Mouse (Mus musculus): Measurements from ENCODE around the gene Hc.

Gene Hc

DNA sequence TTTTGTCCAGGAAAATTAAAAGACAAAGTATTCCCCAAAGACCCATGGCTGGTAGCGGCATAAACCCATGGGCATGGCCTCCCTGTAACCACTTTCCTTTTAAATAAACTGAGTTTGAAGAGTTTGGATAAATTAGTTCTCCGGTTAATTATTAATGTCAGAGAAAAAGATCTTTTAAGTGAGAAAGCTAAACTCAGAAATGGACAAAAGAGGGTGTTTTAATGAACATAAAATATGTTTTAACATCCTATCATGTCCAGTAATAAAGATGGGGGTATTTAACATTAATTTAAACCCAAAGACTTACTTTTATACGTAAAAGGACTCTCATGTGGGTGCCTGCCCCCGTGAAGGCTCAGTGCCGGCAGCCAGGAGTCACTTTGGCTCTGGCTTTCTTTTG lies at the start of gene Hc:
Gene Hc, minus strand, starts transcription at position 101 of the 400 bp plus-strand sequence.
- no peak for DNase-seq

- DNase-seq, result no peak
Measured at GRCm38 (mm10) chr2:35110521-35110920, 49.3 kb upstream of the Hc start.

DNA sequence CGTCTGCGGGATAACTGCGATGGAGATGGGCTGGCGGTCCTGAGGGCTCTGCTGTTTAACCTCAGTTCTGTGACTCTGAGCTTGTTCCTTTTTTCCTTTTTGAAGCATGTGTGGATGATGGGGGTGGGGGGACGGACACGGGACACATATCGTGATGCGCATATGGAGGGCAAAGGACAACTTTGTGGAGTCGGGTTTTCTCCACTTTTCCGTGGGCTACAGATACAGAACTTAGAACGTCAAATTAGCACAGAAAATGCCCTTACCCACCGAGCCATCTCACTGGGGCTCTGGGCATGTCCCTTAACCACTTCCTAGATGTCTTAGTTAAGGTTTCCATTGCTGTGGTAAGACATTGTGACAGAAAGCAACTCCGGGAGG lies 48.7 kb upstream of the Hc start:
- DNase-seq, result no peak

GRCm38 (mm10) chr2:35109141-35109923 lies 48.1 kb upstream of the Hc start, which contains the start of gene Cntrl:
Cntrl (plus strand) TSS chr2:35109492.
- DNase-seq, result peak; percentile 94

DNA sequence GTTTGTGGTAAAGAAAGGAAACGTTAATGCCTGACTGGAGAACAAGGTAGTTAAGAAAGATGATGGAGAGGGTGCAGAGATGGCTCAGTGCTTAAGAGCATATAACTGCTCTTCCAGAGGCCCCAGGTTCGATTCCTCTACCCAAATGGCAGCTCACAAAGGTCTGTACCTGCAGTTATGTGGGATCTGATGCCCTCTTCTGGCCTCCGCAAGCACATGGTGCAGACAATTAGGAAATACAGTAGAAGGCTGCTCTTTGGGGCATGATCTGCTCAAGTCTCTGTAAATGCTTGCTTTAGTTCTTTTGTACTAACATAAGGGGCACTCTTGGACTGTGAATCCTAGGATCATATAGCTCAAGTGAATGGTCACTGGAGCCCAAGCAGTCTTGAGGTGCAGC lies 47.5 kb upstream of the Hc start:
- peak; percentile 64 for DNase-seq

DNA sequence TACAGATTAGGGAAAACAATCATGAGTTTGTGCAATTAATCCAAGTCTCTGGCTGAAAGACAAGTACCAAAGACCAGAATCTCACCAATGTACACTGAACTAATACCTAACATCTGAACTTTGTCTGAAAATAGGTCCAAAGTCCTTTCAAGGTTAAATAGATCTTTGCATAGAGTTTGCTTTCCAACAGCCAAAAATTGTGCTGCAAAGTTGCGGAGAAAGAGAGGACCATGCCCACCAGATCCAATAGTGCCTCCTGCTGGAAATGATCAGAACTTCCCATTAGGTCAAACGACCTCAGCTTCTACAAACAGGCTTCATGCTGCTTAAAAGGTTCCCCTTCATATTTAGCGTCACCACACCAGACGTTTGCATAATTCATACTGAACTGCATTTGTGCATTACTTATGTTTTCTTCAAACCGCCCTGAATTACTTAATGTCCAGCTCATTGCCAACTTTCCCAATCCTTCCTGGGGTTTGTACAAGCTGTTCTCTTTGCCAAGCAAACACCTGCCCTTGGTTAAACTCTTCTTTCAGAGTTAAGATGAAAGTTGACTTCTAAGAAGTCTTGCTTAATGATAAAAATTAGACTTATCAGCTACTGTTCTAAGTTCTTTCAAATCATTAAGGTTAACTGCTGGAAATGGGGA lies 46.9 kb upstream of the Hc start:
- DNase-seq, result peak; percentile 62

- DNase-seq, result no peak
Measured at GRCm38 (mm10) chr2:35104843-35105242, 43.6 kb upstream of the Hc start.

- DNase-seq, result no peak
Measured at GRCm38 (mm10) chr2:35103558-35103957, 42.3 kb upstream of the Hc start.

DNA sequence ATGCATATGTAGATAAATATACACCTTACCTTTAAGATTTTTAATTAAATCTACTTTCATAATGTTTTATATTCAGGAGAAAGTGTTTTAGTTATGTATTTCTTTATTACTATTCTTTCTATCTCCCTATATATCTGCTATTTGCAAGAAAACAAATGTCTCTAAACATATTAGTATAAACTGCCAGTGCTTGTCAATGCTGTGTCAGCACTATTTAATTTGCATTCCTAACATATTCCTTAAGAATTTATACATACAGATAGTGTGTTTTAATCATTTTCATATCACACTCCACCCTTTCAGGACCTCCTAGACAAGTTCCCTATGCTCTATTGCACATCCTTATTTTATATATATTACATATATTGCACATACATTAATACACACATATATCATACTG lies 41.5 kb upstream of the Hc start:
- no peak for DNase-seq

- DNase-seq, result no peak
Measured at GRCm38 (mm10) chr2:35101443-35101842, 40.2 kb upstream of the Hc start, which contains the start of gene AI182371. AI182371 (minus strand) TSS chr2:35101543.

- no peak for DNase-seq
Measured at GRCm38 (mm10) chr2:35100529-35100928, 39.3 kb upstream of the Hc start.

- DNase-seq, result no peak
Measured at GRCm38 (mm10) chr2:35087418-35087817, 26.2 kb upstream of the Hc start.

- DNase-seq, result no peak
Measured at GRCm38 (mm10) chr2:35079166-35079565, 17.9 kb upstream of the Hc start.

DNA sequence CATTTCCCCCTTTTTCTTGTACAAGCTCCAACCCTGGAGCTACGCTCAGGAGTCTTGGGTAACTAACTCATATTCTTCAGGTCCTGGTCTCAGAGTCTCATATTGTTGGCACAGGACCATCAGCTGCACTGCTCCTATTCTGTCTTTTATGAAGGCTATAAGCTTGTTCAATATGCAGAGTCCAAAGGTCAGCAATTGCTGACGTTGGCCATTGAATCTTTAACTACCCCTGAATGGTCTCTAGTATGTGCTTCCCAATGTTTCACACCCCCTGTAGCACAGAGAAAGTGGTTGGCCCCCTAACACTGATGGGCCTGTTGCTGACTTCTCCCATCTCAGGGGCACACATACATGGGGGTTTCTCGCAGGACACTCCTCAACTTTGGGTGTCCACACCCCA lies 13.1 kb upstream of the Hc start:
- DNase-seq, result no peak

- DNase-seq, result no peak
Measured at GRCm38 (mm10) chr2:35072547-35072946, 11.3 kb upstream of the Hc start.

GRCm38 (mm10) chr2:35070275-35070674 lies 9.0 kb upstream of the Hc start:
- DNase-seq, result no peak

- no peak for DNase-seq
Measured at GRCm38 (mm10) chr2:35069124-35069523, 7.9 kb upstream of the Hc start.

DNA sequence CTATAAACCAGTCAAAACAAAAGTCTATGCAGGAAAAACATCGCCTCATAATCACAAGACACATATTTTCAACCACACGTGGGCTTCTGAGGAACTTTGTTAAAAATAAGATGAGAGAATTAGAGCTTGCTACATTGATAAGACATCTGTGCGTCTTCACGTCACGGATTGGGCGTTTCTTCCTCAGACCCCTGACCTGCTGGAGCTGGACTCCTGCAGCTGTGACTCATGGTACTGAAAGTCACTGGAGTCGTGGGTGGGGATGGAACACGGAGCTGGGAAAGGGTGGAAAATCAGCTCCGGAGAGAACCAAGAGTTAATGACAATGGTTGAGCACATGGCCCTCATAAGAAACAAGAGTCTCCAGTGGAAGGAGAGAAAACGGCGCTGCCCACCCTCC lies 5.9 kb upstream of the Hc start:
- no peak for DNase-seq

GRCm38 (mm10) chr2:35066525-35067082 lies 5.4 kb upstream of the Hc start:
- no peak for DNase-seq

GRCm38 (mm10) chr2:35063333-35064030 lies 2.2 kb upstream of the Hc start:
- no peak for DNase-seq

- DNase-seq, result no peak
Measured at GRCm38 (mm10) chr2:35060897-35061296, 341 bp downstream of the Hc start.

DNA sequence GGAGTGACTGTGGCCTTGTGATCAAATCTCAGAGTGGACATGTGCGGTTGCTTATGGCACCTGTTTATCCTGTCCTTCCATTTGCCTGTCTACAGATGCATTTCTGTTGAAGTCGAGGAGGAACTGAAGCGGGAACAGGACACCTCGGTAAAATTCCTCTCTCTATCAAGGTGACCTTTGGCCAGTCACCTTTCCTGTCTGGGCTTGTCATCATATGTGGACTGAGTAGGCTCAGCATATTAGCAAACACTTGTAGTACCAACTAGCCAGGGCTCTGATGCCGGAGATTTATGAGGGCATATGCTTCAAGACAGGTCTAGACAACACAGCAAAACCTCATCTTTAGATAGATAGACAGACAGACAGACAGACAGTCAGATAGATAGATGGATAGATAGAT lies 982 bp downstream of the Hc start:
- DNase-seq, result no peak

DNA sequence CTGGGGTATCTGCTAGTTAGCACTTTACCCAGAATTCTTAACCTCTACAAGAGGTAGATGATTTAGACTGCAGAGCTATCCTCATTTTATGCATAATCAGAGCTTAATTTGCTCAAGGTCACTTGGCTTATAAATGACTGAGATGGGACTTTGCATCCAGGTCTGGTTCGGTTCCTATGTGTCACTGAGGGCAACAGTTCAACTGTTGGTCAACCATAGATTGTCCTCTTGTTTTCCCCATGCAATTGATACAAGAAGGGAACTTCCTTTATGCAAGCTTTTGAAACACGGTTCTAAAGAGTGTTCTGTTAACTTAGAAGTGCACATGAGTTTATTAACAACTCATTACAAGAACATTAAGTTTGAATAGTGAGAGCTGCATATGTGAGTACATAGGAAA lies 2.9 kb downstream of the Hc start:
- DNase-seq, result no peak

GRCm38 (mm10) chr2:35057243-35057642 lies 4.0 kb downstream of the Hc start:
- no peak for DNase-seq
